8 mouse cellular contexts compared by ENCODE assay signal in the genomic region with DNA sequence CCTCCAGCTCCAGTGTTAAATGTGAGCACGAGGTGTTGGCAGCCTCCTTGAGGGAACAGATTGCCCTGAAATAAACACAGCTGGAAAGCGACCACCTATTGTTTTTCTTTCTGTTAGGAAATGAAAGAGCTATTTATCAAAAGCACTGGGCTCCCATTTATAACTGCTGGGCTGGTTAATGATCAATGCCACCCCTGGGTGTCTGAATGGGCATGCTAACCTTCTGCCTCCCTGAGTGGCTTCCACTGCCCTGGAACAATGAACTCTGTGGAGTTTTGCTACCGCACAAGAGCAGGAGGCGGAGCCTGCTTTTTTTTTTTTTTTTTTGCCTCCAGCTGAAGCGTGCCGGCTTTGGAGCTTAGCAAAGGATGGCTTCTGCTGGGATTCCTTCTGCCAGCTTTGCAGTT.
DNase-seq lines count a peak whose midpoint lies in the region; ATAC-seq and TF ChIP-seq lines count a peak whose summit lies in the region.

No protein-coding gene starts in this region.

- 2% methylated on average over 5 of the region's 6 CpGs for WGBS in bone marrow, adult 2 months
- 0% methylated on average over 5 of the region's 6 CpGs for whole genome bisulfite sequencing in intestine, embryonic 14.5 days
- 2% methylated on average over 5 of the region's 6 CpGs for WGBS in liver, adult 2 months
- WGBS in neural tube, embryonic 11.5 days = 0% methylated on average over 5 of the region's 6 CpGs

- H3ac ChIP-seq in C2C12 (ENCODE audit: control insufficient read depth, insufficient read length, low read depth) = peak overlapping the region; percentile 32

- H3K9ac ChIP-seq in intestine, embryonic 14.5 days (ENCODE audit: low read length) = no peak overlapping the region
- peak overlapping the region; percentile 66 for H3K9ac ChIP-seq in liver, adult 2 months (ENCODE audit: low read depth, low read length)
- no peak overlapping the region for H3K9ac ChIP-seq in neural tube, embryonic 11.5 days (ENCODE audit: low read length)

- peaks cover 8% of the 10 kb centered on the region for H3K79me3 ChIP-seq in C2C12 (ENCODE audit: low read depth)

- peaks cover 2% of the 10 kb centered on the region; the same call in 1 of the 2 replicates for H3K4me1 ChIP-seq in bone marrow, adult 2 months (ENCODE audit: control insufficient read depth, insufficient read depth, low read length)
- H3K4me1 ChIP-seq in erythroblast, embryonic 14.5 days (ENCODE audit: control insufficient read depth) = peaks cover 46% of the 10 kb centered on the region
- H3K4me1 ChIP-seq in intestine, embryonic 14.5 days (replicated peaks; ENCODE audit: control insufficient read depth, insufficient read depth, low read length) = peaks cover 28% of the 10 kb centered on the region
- H3K4me1 ChIP-seq in liver, adult 2 months (ENCODE audit: control insufficient read depth, insufficient read depth, low read length) = peaks cover 24% of the 10 kb centered on the region
- peaks cover 31% of the 10 kb centered on the region for H3K4me1 ChIP-seq in neural tube, embryonic 11.5 days (ENCODE audit: control insufficient read depth, insufficient read depth, low read length)

- H3K27ac ChIP-seq in bone marrow, adult 2 months (ENCODE audit: control insufficient read depth, insufficient read depth, low read depth, low read length, poor library complexity) = no peak overlapping the region
- H3K27ac ChIP-seq in intestine, embryonic 14.5 days (ENCODE audit: low read depth) = peak overlapping the region; percentile 66
- peak overlapping the region; percentile 73 for H3K27ac ChIP-seq in liver, adult 2 months (replicated peaks; ENCODE audit: insufficient read depth, low read depth, low read length)
- H3K27ac ChIP-seq in neural tube, embryonic 11.5 days (ENCODE audit: low read depth, low read length) = no peak overlapping the region

- no peaks in the 10 kb centered on the region for H3K9me3 ChIP-seq in erythroblast, embryonic 14.5 days (ENCODE audit: control insufficient read depth, low read length)
- H3K9me3 ChIP-seq in intestine, embryonic 14.5 days (ENCODE audit: control insufficient read depth, low read length) = no peaks in the 10 kb centered on the region
- H3K9me3 ChIP-seq in neural tube, embryonic 11.5 days (ENCODE audit: control insufficient read depth, low read length) = no peaks in the 10 kb centered on the region

- ATAC-seq in intestine, embryonic 14.5 days (replicated peaks; ENCODE audit: low FRiP score, low TSS enrichment, low read depth) = 0 out of 2 replicates have a peak, but pooled peaks have one; percentile 37
- peak; percentile 89 for ATAC-seq in neural tube, embryonic 11.5 days (ENCODE audit: insufficient read depth, low FRiP score, low TSS enrichment)
- no peak; the same call in 1 of the 2 replicates for ATAC-seq in granulocyte monocyte progenitor cell, adult 5-6 weeks (replicated peaks; ENCODE audit: poor library complexity, severe bottlenecking)

- peaks cover 8% of the 10 kb centered on the region for H3K79me2 ChIP-seq in C2C12 (ENCODE audit: control insufficient read depth, insufficient read depth)
- H3K79me2 ChIP-seq in liver, adult 2 months (ENCODE audit: control insufficient read depth, insufficient read depth, low read length) = peaks cover 14% of the 10 kb centered on the region; the same call in 1 of the 2 replicates

- H3K4me2 ChIP-seq in intestine, embryonic 14.5 days (ENCODE audit: low read length) = peak overlapping the region; percentile 38
- peak overlapping the region; percentile 15 for H3K4me2 ChIP-seq in neural tube, embryonic 11.5 days (ENCODE audit: low read depth)

- no peaks in the 10 kb centered on the region for H3K27me3 ChIP-seq in C2C12 (ENCODE audit: control insufficient read depth, insufficient read depth, insufficient read length)
- no peaks in the 10 kb centered on the region for H3K27me3 ChIP-seq in erythroblast, embryonic 14.5 days (ENCODE audit: control insufficient read depth)
- no peaks in the 10 kb centered on the region for H3K27me3 ChIP-seq in intestine, embryonic 14.5 days (replicated peaks; ENCODE audit: control insufficient read depth, insufficient read depth, low read length)
- H3K27me3 ChIP-seq in liver, adult 2 months (ENCODE audit: control insufficient read depth, insufficient read depth, low read length) = no peaks in the 10 kb centered on the region
- peaks cover 12% of the 10 kb centered on the region for H3K27me3 ChIP-seq in neural tube, embryonic 11.5 days (ENCODE audit: control insufficient read depth, insufficient read depth, low read length)

- peak; percentile 81 for DNase-seq in intestine, embryonic 14.5 days (ENCODE audit: low spot score)
- DNase-seq in liver, adult 2 months (ENCODE audit: extremely low read depth, low read depth, low spot score) = peak; percentile 97
- DNase-seq in neural tube, embryonic 11.5 days (ENCODE audit: low spot score) = peak; percentile 80
- DNase-seq in frontal cortex, postnatal 25 days (ENCODE audit: low spot score in 2 of 2) = no peak

- H3K4me3 ChIP-seq in C2C12 (ENCODE audit: insufficient read depth, poor library complexity, severe bottlenecking) = peak overlapping the region; percentile 3
- peak overlapping the region; percentile 43 for H3K4me3 ChIP-seq in bone marrow, adult 2 months (replicated peaks; ENCODE audit: control insufficient read depth, low read depth, low read length)
- H3K4me3 ChIP-seq in erythroblast, embryonic 14.5 days (replicated peaks) = peak overlapping the region; percentile 47
- peak overlapping the region; percentile 20 for H3K4me3 ChIP-seq in intestine, embryonic 14.5 days (ENCODE audit: low read depth, low read length)
- peak overlapping the region; percentile 58 for H3K4me3 ChIP-seq in liver, adult 2 months (ENCODE audit: insufficient read depth, low read depth, low read length)
- no peak overlapping the region for H3K4me3 ChIP-seq in neural tube, embryonic 11.5 days (ENCODE audit: low read depth, low read length)

- H3K36me3 ChIP-seq in C2C12 (ENCODE audit: control insufficient read depth, insufficient read depth) = peaks cover 7% of the 10 kb centered on the region
- no peaks in the 10 kb centered on the region for H3K36me3 ChIP-seq in erythroblast, embryonic 14.5 days (ENCODE audit: control insufficient read depth)
- H3K36me3 ChIP-seq in intestine, embryonic 14.5 days (ENCODE audit: control insufficient read depth, insufficient read depth, low read length) = no peaks in the 10 kb centered on the region; the same call in 1 of the 2 replicates
- peaks cover 3% of the 10 kb centered on the region; the same call in 1 of the 2 replicates for H3K36me3 ChIP-seq in liver, adult 2 months (ENCODE audit: control insufficient read depth, insufficient read depth, low read length)
- no peaks in the 10 kb centered on the region for H3K36me3 ChIP-seq in neural tube, embryonic 11.5 days (ENCODE audit: control insufficient read depth, insufficient read depth, low read length)

- TF ChIP-seq POLR2A in bone marrow, adult 2 months (IDR thresholded peaks at IDR 0.05; ENCODE audit: borderline replicate concordance, control insufficient read depth, low read depth, low read length) = no peak
- TF ChIP-seq POLR2A in liver, adult 2 months (IDR thresholded peaks at IDR 0.05; ENCODE audit: extremely low read depth, insufficient read depth, low read length) = 0 out of 2 replicates have a peak, but pooled peaks have one; percentile 24

- TF ChIP-seq CTCF in C2C12 (IDR thresholded peaks at IDR 0.05; ENCODE audit: control insufficient read depth, insufficient read depth, insufficient read length) = no peak
- no peak for TF ChIP-seq CTCF in bone marrow, adult 2 months (IDR thresholded peaks at IDR 0.05; ENCODE audit: control insufficient read depth, insufficient read depth, low read length)
- no peak for TF ChIP-seq CTCF in liver, adult 2 months (IDR thresholded peaks at IDR 0.05; ENCODE audit: low read depth, low read length)

TF ChIP-seq in C2C12, 6 proteins besides CTCF, POLR2A, EP300 and RAD21:
- TF ChIP-seq MAX (IDR thresholded peaks at IDR 0.05) (no peak), USF1 (IDR thresholded peaks at IDR 0.05; ENCODE audit: low read depth) (no peak), FOSL1 (IDR thresholded peaks at IDR 0.05; ENCODE audit: insufficient read depth, low read length, poor library complexity, severe bottlenecking) (no peak), MYOG (IDR thresholded peaks at IDR 0.05; ENCODE audit: control insufficient read depth, extremely low read depth, insufficient read length) (no peak), MYOD1 (IDR thresholded peaks at IDR 0.05; ENCODE audit: control insufficient read depth, insufficient read length, low read depth) (no peak), CEBPB (IDR thresholded peaks at IDR 0.05; ENCODE audit: low read depth) (no peak)

Comparison
In these comparisons a context has a peak if more than half of its experiments do, and no peak if none do; other contexts are left out.
1. H3K27ac ChIP-seq: peak in intestine, embryonic 14.5 days (single experiment) and liver, adult 2 months (single experiment); none in bone marrow, adult 2 months (single experiment) and neural tube, embryonic 11.5 days (single experiment).
2. DNase-seq: peak in intestine, embryonic 14.5 days (single experiment), liver, adult 2 months (single experiment) and neural tube, embryonic 11.5 days (single experiment); none in frontal cortex, postnatal 25 days (0 of 2).